Mouse (Mus musculus) urinary bladder, adult 18-20 months (tissue): ENCODE measurements around the gene Tctn1.

Experiments
- DNase-seq, 2 experiments: peaks; one replicate each; pipeline ENCODE4 v3.0.0; 2022; ENCODE audit warnings: low spot score in 2 of 2, mixed read lengths in 2 of 2

Tctn1 gene

GRCm38 (mm10) chr5:122285767-122286150 is 21.5 kb upstream of the Tctn1 start:
- DNase-seq: no peak

GRCm38 (mm10) chr5:122285029-122285766 is 20.9 kb upstream of the Tctn1 start:
- peak in 1 of 2 experiments; percentile 53 for DNase-seq

- peak; percentile 70 to 87 for DNase-seq
These were observed 20.1 kb upstream of the Tctn1 start, which contains the start of gene Pptc7 for GRCm38 (mm10) chr5:122284183-122285028. Gene Pptc7, plus strand, starts transcription at chr5:122284365.

GRCm38 (mm10) chr5:122283828-122284182 is 19.5 kb upstream of the Tctn1 start:
- DNase-seq: no peak

- DNase-seq: peak; percentile 51 to 68
These were observed 16.7 kb upstream of the Tctn1 start for GRCm38 (mm10) chr5:122280827-122281462.

- no peak for DNase-seq
These were observed 16.2 kb upstream of the Tctn1 start for GRCm38 (mm10) chr5:122280422-122280826.

- no peak for DNase-seq
These were observed 15.7 kb upstream of the Tctn1 start for GRCm38 (mm10) chr5:122279799-122280421.

- no peak for DNase-seq
These were observed 14.7 kb upstream of the Tctn1 start for GRCm38 (mm10) chr5:122278946-122279345.

GRCm38 (mm10) chr5:122274785-122275184 is 10.5 kb upstream of the Tctn1 start:
- DNase-seq: no peak

- no peak for DNase-seq
These were observed 8.6 kb upstream of the Tctn1 start for GRCm38 (mm10) chr5:122272821-122273220.

- no peak for DNase-seq
These were observed 4.8 kb upstream of the Tctn1 start for GRCm38 (mm10) chr5:122268858-122269604.

GRCm38 (mm10) chr5:122267899-122268298 is 3.6 kb upstream of the Tctn1 start:
- peak; percentile 59 to 63 for DNase-seq

- DNase-seq: no peak
These were observed 2.9 kb upstream of the Tctn1 start for GRCm38 (mm10) chr5:122267136-122267535.

GRCm38 (mm10) chr5:122265942-122266341 is 1.7 kb upstream of the Tctn1 start:
- DNase-seq: no peak

- DNase-seq: no peak
These were observed 927 bp upstream of the Tctn1 start for GRCm38 (mm10) chr5:122265187-122265586.

- no peak for DNase-seq
These were observed 2.2 kb downstream of the Tctn1 start for GRCm38 (mm10) chr5:122262104-122262503.

- DNase-seq: no peak
These were observed 6.1 kb downstream of the Tctn1 start for GRCm38 (mm10) chr5:122258027-122258741.

- no peak for DNase-seq
These were observed 12.2 kb downstream of the Tctn1 start for GRCm38 (mm10) chr5:122251895-122252606.

- no peak for DNase-seq
These were observed 15.0 kb downstream of the Tctn1 start for GRCm38 (mm10) chr5:122249281-122249680.

- no peak for DNase-seq
These were observed 16.3 kb downstream of the Tctn1 start for GRCm38 (mm10) chr5:122247934-122248333.
